Mouse (Mus musculus) stomach, postnatal 0 days (tissue): Measurements from ENCODE around the gene Smtnl1.

Experiments
- CTCF ChIP-seq: IDR thresholded peaks from 2 replicates; pipeline ENCODE4 v1.5.1; 2016; ENCODE audit warnings: antibody characterized with exemption, low read depth, mild to moderate bottlenecking, moderate library complexity
- EP300 ChIP-seq: optimal IDR thresholded peaks from 2 replicates; pipeline ENCODE3; 2016; ENCODE audit warnings: antibody characterized with exemption

GRCm38 (mm10) chr2:84793871-84794270, 28.6 kb downstream of the Smtnl1 start:
- TF ChIP-seq CTCF = no peak
- no peak for TF ChIP-seq EP300
